ENCODE assay signal across 10 mouse cellular contexts in genomic region chr12:86818201-86818600, GRCm38 (mm10).
DNase-seq lines count a peak whose midpoint lies in the region; ATAC-seq lines count a peak whose summit lies in the region.
"Had no signal": no experiment of that assay in that cellular context is flagged by ENCODE, and none has a peak within 500 bp of the region (broad histone marks: within the 10 kb centered on the region; RNA-seq: fewer than 3 reads in every experiment).

No protein-coding gene starts in this region.

- intact Hi-C loops in gastrocnemius, postnatal 14 days (cut with DNase I; ENCODE audit: low total_unique reads): no loop called here

- no peak for ATAC-seq in kidney, embryonic 16.5 days (ENCODE audit: low FRiP score, low TSS enrichment)
- ATAC-seq in kidney, embryonic 15.5 days (replicated peaks; ENCODE audit: low FRiP score): no peak
- ATAC-seq in forebrain, embryonic 15.5 days (replicated peaks): no peak
- ATAC-seq in midbrain, embryonic 12.5 days (ENCODE audit: low FRiP score, low read depth): no peak

- no peak overlapping the region for H3K9ac ChIP-seq in kidney, embryonic 16.5 days (replicated peaks; ENCODE audit: low read length)
- H3K9ac ChIP-seq in kidney, embryonic 15.5 days: no peak overlapping the region
- H3K9ac ChIP-seq in forebrain, embryonic 15.5 days (replicated peaks): no peak overlapping the region
- H3K9ac ChIP-seq in midbrain, embryonic 12.5 days (replicated peaks): peak overlapping the region; percentile 4; the same call in 1 of the 2 replicates

- 22% methylated on average over 2 of the region's 2 CpGs for WGBS in kidney, embryonic 16.5 days
- 28% methylated on average over 2 of the region's 2 CpGs for WGBS in kidney, embryonic 15.5 days
- 37% methylated on average over 2 of the region's 2 CpGs for WGBS in forebrain, embryonic 15.5 days
- 48% methylated on average over 2 of the region's 2 CpGs for WGBS in midbrain, embryonic 12.5 days

- no peaks in the 10 kb centered on the region for H3K9me3 ChIP-seq in kidney, embryonic 16.5 days (ENCODE audit: low read length)
- no peaks in the 10 kb centered on the region for H3K9me3 ChIP-seq in kidney, embryonic 15.5 days (replicated peaks)
- no peaks in the 10 kb centered on the region for H3K9me3 ChIP-seq in forebrain, embryonic 15.5 days
- H3K9me3 ChIP-seq in midbrain, embryonic 12.5 days: no peaks in the 10 kb centered on the region

- H3K4me2 ChIP-seq in kidney, embryonic 16.5 days (replicated peaks; ENCODE audit: low read depth, low read length): no peak overlapping the region
- H3K4me2 ChIP-seq in kidney, embryonic 15.5 days: no peak overlapping the region
- no peak overlapping the region for H3K4me2 ChIP-seq in forebrain, embryonic 15.5 days (replicated peaks)
- H3K4me2 ChIP-seq in midbrain, embryonic 12.5 days (replicated peaks): no peak overlapping the region

- H3K27ac ChIP-seq in kidney, embryonic 16.5 days (ENCODE audit: low read length): 0 out of 2 replicates have a peak overlapping the region, but pooled peaks have one; percentile 41
- no peak overlapping the region for H3K27ac ChIP-seq in kidney, embryonic 15.5 days
- peak overlapping the region; percentile 95 for H3K27ac ChIP-seq in forebrain, embryonic 15.5 days (replicated peaks)
- H3K27ac ChIP-seq in midbrain, embryonic 12.5 days (replicated peaks): peak overlapping the region; percentile 96

- peaks cover 40% of the 10 kb centered on the region for H3K4me1 ChIP-seq in kidney, embryonic 16.5 days (ENCODE audit: insufficient read depth, low read length)
- peaks cover 55% of the 10 kb centered on the region for H3K4me1 ChIP-seq in kidney, embryonic 15.5 days
- H3K4me1 ChIP-seq in forebrain, embryonic 15.5 days: peaks cover 63% of the 10 kb centered on the region
- peaks cover 64% of the 10 kb centered on the region for H3K4me1 ChIP-seq in midbrain, embryonic 12.5 days

- H3K27me3 ChIP-seq in kidney, embryonic 16.5 days (ENCODE audit: insufficient read depth, low read length): no peaks in the 10 kb centered on the region
- no peaks in the 10 kb centered on the region for H3K27me3 ChIP-seq in kidney, embryonic 15.5 days
- H3K27me3 ChIP-seq in forebrain, embryonic 15.5 days: no peaks in the 10 kb centered on the region
- H3K27me3 ChIP-seq in midbrain, embryonic 12.5 days: peaks cover 15% of the 10 kb centered on the region; the same call in 1 of the 2 replicates

- H3K36me3 ChIP-seq in kidney, embryonic 16.5 days (ENCODE audit: insufficient read depth, low read length): no peaks in the 10 kb centered on the region
- no peaks in the 10 kb centered on the region for H3K36me3 ChIP-seq in kidney, embryonic 15.5 days
- no peaks in the 10 kb centered on the region for H3K36me3 ChIP-seq in forebrain, embryonic 15.5 days
- no peaks in the 10 kb centered on the region for H3K36me3 ChIP-seq in midbrain, embryonic 12.5 days

- H3K4me3 ChIP-seq in kidney, embryonic 16.5 days (ENCODE audit: low read length): no peak overlapping the region
- no peak overlapping the region for H3K4me3 ChIP-seq in kidney, embryonic 15.5 days (replicated peaks)
- H3K4me3 ChIP-seq in forebrain, embryonic 15.5 days: no peak overlapping the region
- H3K4me3 ChIP-seq in midbrain, embryonic 12.5 days: no peak overlapping the region

- DNase-seq in cerebellum, adult 9-10 months: peak; percentile 55
- no peak for DNase-seq in cerebellum, postnatal 14 days
- no peak for DNase-seq in gastrocnemius, postnatal 14 days
- DNase-seq in layer of hippocampus, adult 8-10 months (ENCODE audit: low spot score in 2 of 2): no peak
- DNase-seq: layer of hippocampus, adult 9-11 months; thymus, adult 18-20 months had no signal
